Mouse (Mus musculus): ENCODE measurements at regions not wholly inside any gene's neighbourhood (a gene's known extent, or its start where the extent isn't known, plus 50 kb on each side); places are given as distances from the start of the nearest gene placed in this dataset.

DNA sequence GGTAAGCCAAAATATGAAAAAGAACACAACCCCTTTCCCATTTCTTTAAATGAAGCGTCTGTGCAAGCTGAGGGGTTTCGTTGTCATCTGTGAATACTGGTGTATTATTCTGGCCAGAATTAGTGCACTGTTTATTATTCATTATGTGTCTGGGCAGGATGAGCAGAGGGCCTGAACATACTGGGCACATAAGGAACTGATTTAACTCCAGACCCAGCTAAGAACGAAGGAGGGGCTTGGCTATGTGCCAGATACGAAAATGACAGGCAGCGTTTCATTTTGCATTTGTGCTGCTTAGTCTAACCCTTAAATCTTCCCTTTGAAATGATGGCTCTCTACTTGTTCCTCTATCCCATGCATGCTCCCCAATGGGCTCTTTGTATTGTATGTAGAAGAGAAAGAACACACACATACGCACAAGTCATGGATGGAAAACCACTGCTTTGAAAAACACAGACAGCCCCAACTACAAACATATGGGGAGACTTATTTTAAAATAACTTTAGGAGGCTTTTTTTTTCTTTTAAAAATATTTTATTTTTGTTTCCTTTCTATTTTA is 213.4 kb upstream of the Dcn start:
- no peak for TF ChIP-seq CTCF (IDR thresholded peaks at IDR 0.05)
- no peak for TF ChIP-seq EP300 (IDR thresholded peaks at IDR 0.05)
